Comparison of ENCODE assay signal across 16 mouse cellular contexts in genomic region chr12:15222497-15223170, GRCm38 (mm10).
DNase-seq lines count a peak whose midpoint lies in the region; ATAC-seq and TF ChIP-seq lines count a peak whose summit lies in the region.
"Had no signal": no experiment of that assay in that cellular context is flagged by ENCODE, and none has a peak within 500 bp of the region (broad histone marks: within the 10 kb centered on the region; RNA-seq: fewer than 3 reads in every experiment).

No protein-coding gene starts in this region.

- no peak overlapping the region for H3K4me2 ChIP-seq in intestine, embryonic 16.5 days (ENCODE audit: low read depth, low read length)
- no peak overlapping the region for H3K4me2 ChIP-seq in intestine, embryonic 15.5 days (replicated peaks)
- no peak overlapping the region for H3K4me2 ChIP-seq in forebrain, postnatal 0 days (ENCODE audit: low read depth)
- H3K4me2 ChIP-seq in midbrain, postnatal 0 days (ENCODE audit: low read depth, low read length, poor library complexity, severe bottlenecking) = no peak overlapping the region
- H3K4me2 ChIP-seq: liver, embryonic 12.5 days had no signal

- no peaks in the 10 kb centered on the region for H3K36me3 ChIP-seq in intestine, embryonic 16.5 days (ENCODE audit: control insufficient read depth, insufficient read depth, low read length)
- no peaks in the 10 kb centered on the region for H3K36me3 ChIP-seq in intestine, embryonic 15.5 days
- H3K36me3 ChIP-seq in forebrain, postnatal 0 days (ENCODE audit: insufficient read depth) = no peaks in the 10 kb centered on the region
- H3K36me3 ChIP-seq in midbrain, postnatal 0 days (ENCODE audit: insufficient read depth, low read length) = no peaks in the 10 kb centered on the region
- H3K36me3 ChIP-seq: liver, embryonic 12.5 days had no signal

- TF ChIP-seq CTCF in brain, embryonic 14.5 days (IDR thresholded peaks at IDR 0.05; ENCODE audit: borderline replicate concordance, extremely low read depth, insufficient read depth, insufficient read length) = no peak
- no peak for TF ChIP-seq CTCF in forebrain, postnatal 0 days (IDR thresholded peaks at IDR 0.05; ENCODE audit: low read depth)
- TF ChIP-seq CTCF in midbrain, postnatal 0 days (IDR thresholded peaks at IDR 0.05) = no peak

- peak; percentile 50 for DNase-seq in brain, embryonic 14.5 days (ENCODE audit: low read depth)
- DNase-seq in forebrain, postnatal 0 days = peak; percentile 5
- DNase-seq in midbrain, postnatal 0 days (ENCODE audit: low spot score) = peak; percentile 37
- DNase-seq in gastrocnemius, adult 18-20 months (ENCODE audit: low spot score) = no peak
- DNase-seq: cerebellum, postnatal 36 days; heart, postnatal 14 days; kidney, adult 2 months; lung, postnatal 10 days; right cerebral cortex, adult 18-20 months; thymus, postnatal 36 days had no signal

- H3K9ac ChIP-seq in intestine, embryonic 16.5 days (ENCODE audit: low read depth, low read length) = no peak overlapping the region
- no peak overlapping the region for H3K9ac ChIP-seq in intestine, embryonic 15.5 days
- H3K9ac ChIP-seq in forebrain, postnatal 0 days = no peak overlapping the region
- no peak overlapping the region for H3K9ac ChIP-seq in midbrain, postnatal 0 days (replicated peaks; ENCODE audit: low read length, poor library complexity, severe bottlenecking)
- H3K9ac ChIP-seq: liver, embryonic 12.5 days had no signal

- no peaks in the 10 kb centered on the region for H3K4me1 ChIP-seq in intestine, embryonic 16.5 days (ENCODE audit: control insufficient read depth, insufficient read depth, low read length)
- H3K4me1 ChIP-seq in intestine, embryonic 15.5 days (replicated peaks) = no peaks in the 10 kb centered on the region
- peaks cover 3% of the 10 kb centered on the region; the same call in 1 of the 2 replicates for H3K4me1 ChIP-seq in forebrain, postnatal 0 days (ENCODE audit: insufficient read depth)
- no peaks in the 10 kb centered on the region for H3K4me1 ChIP-seq in midbrain, postnatal 0 days (ENCODE audit: insufficient read depth, low read length)
- H3K4me1 ChIP-seq: liver, embryonic 12.5 days had no signal

- no peak overlapping the region for H3K27ac ChIP-seq in intestine, embryonic 16.5 days (ENCODE audit: low read length)
- no peak overlapping the region for H3K27ac ChIP-seq in intestine, embryonic 15.5 days
- no peak overlapping the region for H3K27ac ChIP-seq in forebrain, postnatal 0 days (ENCODE audit: low read depth, low read length)
- H3K27ac ChIP-seq in midbrain, postnatal 0 days (ENCODE audit: low read depth, low read length) = no peak overlapping the region
- H3K27ac ChIP-seq: layer of hippocampus, adult 2 months; liver, embryonic 12.5 days had no signal

- no peak for TF ChIP-seq POLR2A in brain, embryonic 14.5 days (IDR thresholded peaks at IDR 0.05; ENCODE audit: borderline replicate concordance, extremely low read depth, insufficient read depth, insufficient read length, poor library complexity, severe bottlenecking)

- H3K4me3 ChIP-seq in intestine, embryonic 16.5 days (ENCODE audit: low read length) = no peak overlapping the region
- no peak overlapping the region for H3K4me3 ChIP-seq in intestine, embryonic 15.5 days (replicated peaks)
- no peak overlapping the region for H3K4me3 ChIP-seq in forebrain, postnatal 0 days (ENCODE audit: low read depth, low read length)
- no peak overlapping the region for H3K4me3 ChIP-seq in midbrain, postnatal 0 days (ENCODE audit: low read depth, low read length)
- H3K4me3 ChIP-seq: layer of hippocampus, adult 2 months; liver, embryonic 12.5 days; myocyte had no signal

- 77% methylated on average over 5 of the region's 5 CpGs for WGBS in intestine, embryonic 16.5 days
- 79% methylated on average over 5 of the region's 5 CpGs for WGBS in intestine, embryonic 15.5 days
- WGBS in forebrain, postnatal 0 days = 78% methylated on average over 5 of the region's 5 CpGs
- 81% methylated on average over 5 of the region's 5 CpGs for WGBS in midbrain, postnatal 0 days

- no peaks in the 10 kb centered on the region for H3K9me3 ChIP-seq in intestine, embryonic 16.5 days (ENCODE audit: control insufficient read depth, low read length)
- no peaks in the 10 kb centered on the region for H3K9me3 ChIP-seq in intestine, embryonic 15.5 days
- H3K9me3 ChIP-seq in forebrain, postnatal 0 days (ENCODE audit: low read length) = no peaks in the 10 kb centered on the region
- no peaks in the 10 kb centered on the region for H3K9me3 ChIP-seq in midbrain, postnatal 0 days (ENCODE audit: low read length)
- H3K9me3 ChIP-seq: liver, embryonic 12.5 days had no signal

- H3K27me3 ChIP-seq in intestine, embryonic 16.5 days (replicated peaks; ENCODE audit: control insufficient read depth, insufficient read depth, low read length) = no peaks in the 10 kb centered on the region
- H3K27me3 ChIP-seq in intestine, embryonic 15.5 days (replicated peaks) = no peaks in the 10 kb centered on the region
- no peaks in the 10 kb centered on the region for H3K27me3 ChIP-seq in forebrain, postnatal 0 days (ENCODE audit: insufficient read depth, low read length)
- H3K27me3 ChIP-seq in midbrain, postnatal 0 days (ENCODE audit: insufficient read depth, low read length) = no peaks in the 10 kb centered on the region
- H3K27me3 ChIP-seq: liver, embryonic 12.5 days had no signal

- ATAC-seq in intestine, embryonic 16.5 days = 0 out of 2 replicates have a peak, but pooled peaks have one; percentile 28
- ATAC-seq in intestine, embryonic 15.5 days = no peak
- ATAC-seq in forebrain, postnatal 0 days = no peak
- ATAC-seq in midbrain, postnatal 0 days (ENCODE audit: low FRiP score) = no peak; the same call in 1 of the 2 replicates
- ATAC-seq in megakaryocyte-erythroid progenitor cell, adult 5-6 weeks (replicated peaks; ENCODE audit: low FRiP score, low TSS enrichment, poor library complexity, severe bottlenecking) = no peak
- ATAC-seq: liver, embryonic 12.5 days had no signal
